Comparison of ENCODE assay signal across 10 mouse cellular contexts in genomic region chr17:27392918-27393317, GRCm38 (mm10).
A peak's percentile ranks its signal among the peaks of the same experiment; 100 is the strongest.
DNase-seq lines count a peak whose midpoint lies in the region; ATAC-seq lines count a peak whose summit lies in the region.
"Had no signal": no experiment of that assay in that cellular context is flagged by ENCODE, and none has a peak within 500 bp of the region (broad histone marks: within the 10 kb centered on the region; RNA-seq: fewer than 3 reads in every experiment).

No protein-coding gene starts in this region.

- no peaks in the 10 kb centered on the region for H3K36me3 ChIP-seq in heart, embryonic 12.5 days
- no peaks in the 10 kb centered on the region for H3K36me3 ChIP-seq in limb, embryonic 12.5 days
- no peaks in the 10 kb centered on the region for H3K36me3 ChIP-seq in intestine, embryonic 16.5 days (ENCODE audit: control insufficient read depth, insufficient read depth, low read length)

- peaks cover 10% of the 10 kb centered on the region; the same call in 1 of the 2 replicates for H3K27me3 ChIP-seq in heart, embryonic 12.5 days (replicated peaks)
- H3K27me3 ChIP-seq in limb, embryonic 12.5 days = no peaks in the 10 kb centered on the region
- H3K27me3 ChIP-seq in intestine, embryonic 16.5 days (replicated peaks; ENCODE audit: control insufficient read depth, insufficient read depth, low read length) = no peaks in the 10 kb centered on the region

- H3K4me1 ChIP-seq in heart, embryonic 12.5 days (replicated peaks) = peaks cover 8% of the 10 kb centered on the region
- H3K4me1 ChIP-seq in limb, embryonic 12.5 days (replicated peaks) = peaks cover 15% of the 10 kb centered on the region
- no peaks in the 10 kb centered on the region for H3K4me1 ChIP-seq in intestine, embryonic 16.5 days (ENCODE audit: control insufficient read depth, insufficient read depth, low read length)

- H3K27ac ChIP-seq in heart, embryonic 12.5 days (ENCODE audit: poor library complexity, severe bottlenecking) = no peak overlapping the region
- 0 out of 2 replicates have a peak overlapping the region, but pooled peaks have one; percentile 17 for H3K27ac ChIP-seq in limb, embryonic 12.5 days
- no peak overlapping the region for H3K27ac ChIP-seq in intestine, embryonic 16.5 days (ENCODE audit: low read length)

- WGBS in heart, embryonic 12.5 days = 20% methylated on average over 8 of the region's 8 CpGs
- WGBS in limb, embryonic 12.5 days = 41% methylated on average over 8 of the region's 8 CpGs
- WGBS in intestine, embryonic 16.5 days = 41% methylated on average over 8 of the region's 8 CpGs

- H3K9ac ChIP-seq in heart, embryonic 12.5 days = no peak overlapping the region
- H3K9ac ChIP-seq in limb, embryonic 12.5 days (replicated peaks) = no peak overlapping the region
- H3K9ac ChIP-seq in intestine, embryonic 16.5 days (ENCODE audit: low read depth, low read length) = no peak overlapping the region

- H3K4me3 ChIP-seq in heart, embryonic 12.5 days = no peak overlapping the region
- H3K4me3 ChIP-seq in limb, embryonic 12.5 days (replicated peaks) = no peak overlapping the region
- H3K4me3 ChIP-seq in intestine, embryonic 16.5 days (ENCODE audit: low read length) = no peak overlapping the region
- H3K4me3 ChIP-seq: myocyte had no signal

- no peak overlapping the region for H3K4me2 ChIP-seq in heart, embryonic 12.5 days
- no peak overlapping the region for H3K4me2 ChIP-seq in limb, embryonic 12.5 days
- H3K4me2 ChIP-seq in intestine, embryonic 16.5 days (ENCODE audit: low read depth, low read length) = no peak overlapping the region

- H3K9me3 ChIP-seq in heart, embryonic 12.5 days (replicated peaks) = peaks cover 6% of the 10 kb centered on the region; the same call in 1 of the 2 replicates
- H3K9me3 ChIP-seq in limb, embryonic 12.5 days = no peaks in the 10 kb centered on the region
- no peaks in the 10 kb centered on the region for H3K9me3 ChIP-seq in intestine, embryonic 16.5 days (ENCODE audit: control insufficient read depth, low read length)

- DNase-seq in heart, adult 18-20 months = peak; percentile 12 to 26
- DNase-seq in MN1 (ENCODE audit: low spot score) = peak; percentile 47
- peak; percentile 34 for DNase-seq in gastrocnemius, postnatal 10 days
- DNase-seq in kidney, adult 11 months = no peak
- DNase-seq: liver had no signal

- ATAC-seq in heart, embryonic 12.5 days (ENCODE audit: insufficient number of reproducible peaks, low FRiP score) = no peak
- no peak for ATAC-seq in limb, embryonic 12.5 days (ENCODE audit: insufficient number of reproducible peaks, insufficient read depth, low FRiP score, low TSS enrichment, low read depth)
- ATAC-seq in intestine, embryonic 16.5 days = no peak
- no peak for ATAC-seq in inflammation-experienced regulatory T-cells, adult 6 months
